Mouse (Mus musculus) small intestine, adult 2 months (tissue): ENCODE results near the gene Ehd1.

Experiments
- CTCF ChIP-seq: fragments of 200-500 bp; IDR thresholded peaks from 2 replicates; pipeline ENCODE4 v1.5.1; 2012; ENCODE audit warnings: low read depth, mild to moderate bottlenecking, control low read depth, inconsistent platforms, low read length, moderate library complexity, mixed read lengths; ENCODE audit not compliant: insufficient replicate concordance, insufficient read length; ENCODE audit errors: extremely low read depth
- POLR2A ChIP-seq: fragments of 200-500 bp; IDR thresholded peaks from 2 replicates; pipeline ENCODE4 v1.6.1; 2012; ENCODE audit warnings: low read depth, mild to moderate bottlenecking, control low read depth, inconsistent platforms, low read length, moderate library complexity

GRCm38 (mm10) chr19:6306137-6306551 lies 29.6 kb downstream of the Ehd1 start, which contains the start of gene Cdc42bpg:
- TF ChIP-seq CTCF (no peak), POLR2A (no peak)
